In genomic region chr8:111566326-111566725, GRCm38 (mm10) we compare ENCODE assay signal across 15 mouse cellular contexts. TPM values are rescaled to one million over a fixed set of nuclear protein-coding genes. Genes with fewer than 3 reads are reported as not detected.
A peak's percentile ranks its signal among the peaks of the same experiment; 100 is the strongest.
DNase-seq lines count a peak whose midpoint lies in the region; ATAC-seq lines count a peak whose summit lies in the region.
"Had no signal": no experiment of that assay in that cellular context is flagged by ENCODE, and none has a peak within 500 bp of the region (broad histone marks: within the 10 kb centered on the region; RNA-seq: fewer than 3 reads in every experiment).

No protein-coding gene starts in this region.

- H3K27me3 ChIP-seq in heart, embryonic 14.5 days (ENCODE audit: control insufficient read depth, insufficient read depth, low read length): no peaks in the 10 kb centered on the region
- H3K27me3 ChIP-seq in midbrain, embryonic 12.5 days: no peaks in the 10 kb centered on the region
- no peaks in the 10 kb centered on the region for H3K27me3 ChIP-seq in midbrain, embryonic 14.5 days (ENCODE audit: control insufficient read depth, insufficient read depth, low read length)
- H3K27me3 ChIP-seq in midbrain, embryonic 15.5 days (replicated peaks): no peaks in the 10 kb centered on the region
- H3K27me3 ChIP-seq: CH12.LX; embryonic facial prominence, embryonic 12.5 days; heart, embryonic 15.5 days; limb, embryonic 12.5 days had no signal

- H3K4me3 ChIP-seq in heart, embryonic 14.5 days (ENCODE audit: control insufficient read depth in 1 of 2, insufficient read depth in 1 of 2, low read depth in 1 of 2, low read length in 2 of 2): no peak overlapping the region
- no peak overlapping the region for H3K4me3 ChIP-seq in midbrain, embryonic 12.5 days
- no peak overlapping the region for H3K4me3 ChIP-seq in midbrain, embryonic 14.5 days (replicated peaks; ENCODE audit: low read depth, low read length)
- no peak overlapping the region for H3K4me3 ChIP-seq in midbrain, embryonic 15.5 days
- H3K4me3 ChIP-seq: embryonic facial prominence, embryonic 12.5 days; heart, embryonic 15.5 days; limb, embryonic 12.5 days had no signal

- peaks cover 21 to 40% of the 10 kb centered on the region in 2 experiments for H3K4me1 ChIP-seq in heart, embryonic 14.5 days (ENCODE audit: control insufficient read depth in 2 of 2, insufficient read depth in 2 of 2, low read length in 2 of 2)
- H3K4me1 ChIP-seq in midbrain, embryonic 12.5 days: peaks cover 32% of the 10 kb centered on the region
- H3K4me1 ChIP-seq in midbrain, embryonic 14.5 days (ENCODE audit: control insufficient read depth, insufficient read depth, low read length): peaks cover 35% of the 10 kb centered on the region
- H3K4me1 ChIP-seq in midbrain, embryonic 15.5 days: peaks cover 41% of the 10 kb centered on the region

- WGBS in heart, embryonic 14.5 days: 56% methylated on average over 9 of the region's 9 CpGs
- WGBS in midbrain, embryonic 12.5 days: 69% methylated on average over 9 of the region's 9 CpGs
- 71% methylated on average over 9 of the region's 9 CpGs for WGBS in midbrain, embryonic 14.5 days
- WGBS in midbrain, embryonic 15.5 days: 70% methylated on average over 9 of the region's 9 CpGs

- ATAC-seq in heart, embryonic 14.5 days (ENCODE audit: insufficient number of reproducible peaks, insufficient read depth, low FRiP score, low read depth): no peak
- no peak for ATAC-seq in midbrain, embryonic 12.5 days (ENCODE audit: low FRiP score, low read depth)
- ATAC-seq in midbrain, embryonic 14.5 days (ENCODE audit: low FRiP score, low TSS enrichment): no peak
- ATAC-seq in activated CD4-positive, CD25-positive, alpha-beta regulatory T cell, adult 4 months: peak; percentile 30
- no peak for ATAC-seq in midbrain, embryonic 15.5 days (replicated peaks)

- no peak overlapping the region for H3K9ac ChIP-seq in heart, embryonic 14.5 days (ENCODE audit: low read length)
- no peak overlapping the region for H3K9ac ChIP-seq in midbrain, embryonic 12.5 days (replicated peaks)
- no peak overlapping the region for H3K9ac ChIP-seq in midbrain, embryonic 14.5 days (replicated peaks; ENCODE audit: low read length)
- no peak overlapping the region for H3K9ac ChIP-seq in midbrain, embryonic 15.5 days
- H3K9ac ChIP-seq: embryonic facial prominence, embryonic 12.5 days; heart, embryonic 15.5 days; limb, embryonic 12.5 days had no signal

- DNase-seq in heart, postnatal 36 days: no peak
- DNase-seq in midbrain, embryonic 14.5 days: no peak
- DNase-seq in adrenal gland, adult (ENCODE audit: inconsistent age in 2 of 2, low spot score in 1 of 2): no peak
- no peak for DNase-seq in cerebellum, adult 8-10 months
- DNase-seq: cerebellum, adult 9-10 months; kidney, adult 11 months; right cerebral cortex, postnatal 4 days had no signal

- intact Hi-C loops in heart, postnatal 36 days (cut with DNase I): loop anchor here (2.0 kb wide), 1 partner anchor 18 kb away; no protein-coding TSS in a partner anchor

- no peaks in the 10 kb centered on the region for H3K36me3 ChIP-seq in heart, embryonic 14.5 days (ENCODE audit: control insufficient read depth, insufficient read depth, low read length)
- no peaks in the 10 kb centered on the region for H3K36me3 ChIP-seq in midbrain, embryonic 12.5 days
- H3K36me3 ChIP-seq in midbrain, embryonic 14.5 days (ENCODE audit: control insufficient read depth, insufficient read depth, low read length): no peaks in the 10 kb centered on the region
- no peaks in the 10 kb centered on the region for H3K36me3 ChIP-seq in midbrain, embryonic 15.5 days (replicated peaks)
- H3K36me3 ChIP-seq: embryonic facial prominence, embryonic 12.5 days; heart, embryonic 15.5 days had no signal

- H3K27ac ChIP-seq in heart, embryonic 14.5 days (replicated peaks in 1 of 2; ENCODE audit: control insufficient read depth in 1 of 2, insufficient read depth in 1 of 2, low read depth in 2 of 2, low read length in 2 of 2): 0 out of 4 replicates have a peak overlapping the region, but pooled peaks of 1 of the 2 experiments have one; percentile 24
- peak overlapping the region; percentile 35; the same call in 1 of the 2 replicates for H3K27ac ChIP-seq in midbrain, embryonic 12.5 days (replicated peaks)
- no peak overlapping the region for H3K27ac ChIP-seq in midbrain, embryonic 14.5 days (replicated peaks; ENCODE audit: low read depth, low read length)
- 0 out of 2 replicates have a peak overlapping the region, but pooled peaks have one; percentile 2 for H3K27ac ChIP-seq in midbrain, embryonic 15.5 days
- H3K27ac ChIP-seq: limb, embryonic 12.5 days had no signal

- no peaks in the 10 kb centered on the region for H3K9me3 ChIP-seq in heart, embryonic 14.5 days (ENCODE audit: control insufficient read depth, low read length)
- H3K9me3 ChIP-seq in midbrain, embryonic 12.5 days: no peaks in the 10 kb centered on the region
- no peaks in the 10 kb centered on the region for H3K9me3 ChIP-seq in midbrain, embryonic 14.5 days (ENCODE audit: control insufficient read depth, low read length)
- H3K9me3 ChIP-seq in midbrain, embryonic 15.5 days: no peaks in the 10 kb centered on the region
- H3K9me3 ChIP-seq: embryonic facial prominence, embryonic 12.5 days; heart, embryonic 15.5 days; limb, embryonic 12.5 days had no signal

- peak overlapping the region; percentile 5; the same call in 1 of the 2 replicates for H3K4me2 ChIP-seq in heart, embryonic 14.5 days (ENCODE audit: low read length)
- no peak overlapping the region for H3K4me2 ChIP-seq in midbrain, embryonic 12.5 days (replicated peaks)
- H3K4me2 ChIP-seq in midbrain, embryonic 14.5 days (ENCODE audit: low read length): no peak overlapping the region
- no peak overlapping the region for H3K4me2 ChIP-seq in midbrain, embryonic 15.5 days
- H3K4me2 ChIP-seq: embryonic facial prominence, embryonic 12.5 days; heart, embryonic 15.5 days; limb, embryonic 12.5 days had no signal

RNA-seq across cellular contexts. Expression of gene Znrf1, which starts 30.4 kb away (rescaled TPM):
- 29.7 and 33.8 TPM in 2 replicates for polyA plus RNA-seq in heart, embryonic 14.5 days (2014; fragmentation: Nextera tagmentation; extraction: Ambion mirVana)
- total RNA-seq in heart, postnatal 36 days (2021): 10 to 100 TPM; 56.4 to 59.3 TPM
- 86.3 and 91.6 TPM in 2 replicates for polyA plus RNA-seq in midbrain, embryonic 12.5 days (2016; fragmentation: Nextera tagmentation; extraction: Ambion mirVana)
- polyA plus RNA-seq in midbrain, embryonic 14.5 days (2014; fragmentation: Nextera tagmentation; extraction: Ambion mirVana): 99.2 and 108 TPM in 2 replicates
- 10 to 100 TPM; 31.6 to 41.8 TPM for polyA plus RNA-seq in activated CD4-positive, CD25-positive, alpha-beta regulatory T cell, adult 4 months (2017; shearing (Covaris generic))
- 106 and 119 TPM in 2 replicates for polyA plus RNA-seq in midbrain, embryonic 15.5 days (2015; fragmentation: Nextera tagmentation; extraction: Ambion mirVana)

RNA-seq across cellular contexts. Expression of gene Wdr59, which starts 44.4 kb away (rescaled TPM):
- 3.0 and 3.4 TPM in 2 replicates for polyA plus RNA-seq in heart, embryonic 14.5 days (2014; fragmentation: Nextera tagmentation; extraction: Ambion mirVana)
- total RNA-seq in heart, postnatal 36 days (2021): 1 to 10 TPM; 7.4 to 8.5 TPM
- polyA plus RNA-seq in midbrain, embryonic 12.5 days (2016; fragmentation: Nextera tagmentation; extraction: Ambion mirVana): 5.7 and 6.0 TPM in 2 replicates
- polyA plus RNA-seq in midbrain, embryonic 14.5 days (2014; fragmentation: Nextera tagmentation; extraction: Ambion mirVana): 5.4 and 5.9 TPM in 2 replicates
- 1 to 10 TPM; 4.2 to 4.5 TPM for polyA plus RNA-seq in activated CD4-positive, CD25-positive, alpha-beta regulatory T cell, adult 4 months (2017; shearing (Covaris generic))
- 6.8 and 8.3 TPM in 2 replicates for polyA plus RNA-seq in midbrain, embryonic 15.5 days (2015; fragmentation: Nextera tagmentation; extraction: Ambion mirVana)
